Mouse (Mus musculus): ENCODE data around the gene Gm10643. TPM values are rescaled to one million over a fixed set of nuclear protein-coding genes. Genes with fewer than 3 reads are reported as not detected.

The Gm10643 gene
- total RNA-seq, 2 experiments from 2014 or later = 4.2 to 5.0 TPM

DNA sequence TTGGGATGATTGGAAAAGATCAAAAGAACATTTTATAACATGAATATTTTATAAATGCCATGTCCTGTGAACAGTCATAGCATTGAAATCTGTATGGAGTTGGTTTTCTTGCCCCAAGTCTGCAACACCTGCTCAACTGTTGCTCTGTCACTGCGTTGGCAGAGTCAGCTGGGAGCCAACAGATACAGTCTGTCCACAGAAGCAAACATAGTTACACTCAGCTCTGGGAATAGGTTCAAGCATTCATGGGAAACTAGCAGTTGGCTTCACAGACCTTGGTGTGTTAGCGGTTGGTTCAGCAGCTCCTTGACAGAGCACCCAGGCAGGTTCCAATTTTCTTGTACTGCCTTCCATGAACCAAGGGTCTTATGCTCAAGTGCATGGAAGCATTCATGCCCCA lies 5.7 kb upstream of the Gm10643 start:
- peak; percentile 51 to 71 for DNase-seq

- DNase-seq = no peak
These were observed 5.3 kb upstream of the Gm10643 start for GRCm38 (mm10) chr8:84070241-84070640.

DNA sequence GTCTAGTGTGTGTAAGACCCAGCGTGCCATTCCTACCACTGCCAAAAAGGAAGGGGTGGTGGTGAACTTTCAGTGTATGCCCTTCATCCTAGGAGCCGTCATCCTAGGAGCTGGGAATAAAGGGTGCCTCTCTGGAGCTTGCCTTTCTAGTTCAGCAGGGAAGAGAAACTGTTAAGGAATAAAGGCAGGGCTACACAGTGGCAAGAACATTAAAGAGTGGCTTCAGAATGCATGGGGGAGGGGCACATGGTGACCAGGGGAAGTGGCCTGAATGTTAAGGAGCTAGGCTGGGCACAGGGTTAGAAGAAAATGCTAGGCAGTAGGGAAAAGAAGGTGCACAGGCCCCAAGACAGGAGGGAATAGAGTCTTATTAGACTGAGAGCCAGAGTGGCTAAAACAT lies 4.8 kb upstream of the Gm10643 start:
- no peak for DNase-seq

DNA sequence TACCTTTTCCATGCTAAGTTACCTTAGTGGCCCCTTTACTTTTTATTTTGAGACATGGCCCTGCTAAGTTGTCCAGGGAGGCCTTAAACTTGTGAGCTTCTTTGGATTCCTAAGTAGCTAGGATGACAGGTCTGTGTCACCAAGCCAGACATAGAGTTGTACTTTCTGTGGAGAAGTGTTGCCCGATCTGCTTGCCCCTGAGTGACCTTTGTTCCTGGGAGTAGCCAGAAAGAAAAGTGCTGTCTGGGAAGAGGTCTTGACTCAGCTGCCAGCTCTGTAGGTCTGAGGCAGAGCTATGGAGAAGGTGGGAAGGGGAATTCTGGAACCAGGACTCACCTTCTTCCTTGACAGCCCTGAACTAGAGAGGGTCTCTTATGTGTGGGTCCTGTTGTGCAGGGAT lies 4.2 kb upstream of the Gm10643 start:
- DNase-seq = no peak

- peak in 1 of 2 experiments; percentile 33 for DNase-seq
These were observed 3.5 kb upstream of the Gm10643 start for GRCm38 (mm10) chr8:84068316-84069035.

- no peak for DNase-seq
These were observed 3.0 kb upstream of the Gm10643 start for GRCm38 (mm10) chr8:84067911-84068310.

DNA sequence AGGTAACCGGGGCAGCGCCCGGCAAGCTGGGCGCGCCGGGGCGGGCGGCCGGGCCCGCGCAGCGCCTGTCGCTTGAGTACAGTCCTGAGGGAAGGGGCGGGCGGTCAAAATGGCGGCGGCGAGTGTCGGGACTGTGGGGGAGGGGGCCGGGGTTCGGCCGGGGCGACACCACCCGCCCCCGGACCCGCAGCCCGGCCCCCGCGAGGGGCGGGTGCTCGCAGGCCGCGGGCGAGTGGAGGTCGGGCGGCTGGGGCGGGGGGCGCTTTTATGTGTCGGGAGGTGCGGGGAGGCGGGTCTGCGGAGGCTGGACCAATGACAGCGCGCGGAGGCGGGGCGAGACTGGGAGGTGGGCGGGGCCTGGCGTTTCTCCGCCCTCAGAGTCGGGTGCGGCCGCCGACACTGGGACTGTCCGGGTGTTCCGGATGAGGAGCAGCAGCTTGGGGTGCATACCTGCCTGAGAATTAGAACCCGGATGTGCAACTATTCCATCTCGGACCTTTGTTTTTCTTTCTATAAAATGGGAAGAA lies 2.2 kb upstream of the Gm10643 start:
- DNase-seq = peak; percentile 96 to 97

GRCm38 (mm10) chr8:84066291-84066930 lies 1.5 kb upstream of the Gm10643 start, which contains the start of gene Rfx1:
TSS of gene Rfx1 (plus strand) at chr8:84066834.
- peak; percentile 100 for DNase-seq

DNA sequence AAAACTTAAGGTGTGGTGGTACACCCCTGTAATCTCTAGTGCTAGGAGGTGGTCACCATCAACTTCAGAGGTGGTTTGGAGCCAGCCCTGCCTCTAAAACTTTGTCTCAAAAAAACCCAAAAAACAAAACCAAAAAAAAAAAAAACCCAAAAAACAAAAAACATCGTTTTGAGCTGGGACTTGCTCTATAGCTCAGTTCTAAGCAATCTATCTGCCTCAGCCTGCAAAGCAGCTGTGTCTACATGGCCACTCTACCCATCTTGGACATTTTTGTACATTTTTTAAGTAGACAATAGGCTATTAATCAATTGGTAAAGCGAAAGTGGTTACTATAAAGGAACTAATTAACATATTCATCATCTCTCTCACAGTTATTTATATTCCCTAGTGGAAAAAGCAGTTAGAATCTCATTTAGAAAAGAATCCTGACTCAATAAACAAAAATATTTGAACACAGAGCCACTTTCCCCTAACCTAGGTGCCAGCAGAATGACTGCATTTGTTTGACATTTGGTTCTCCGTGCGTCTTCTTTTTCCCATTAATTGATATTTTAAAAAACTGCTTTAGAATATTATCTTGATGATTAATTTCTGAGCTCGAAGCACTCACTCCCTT lies 628 bp upstream of the Gm10643 start:
- DNase-seq = no peak

- DNase-seq = peak; percentile 37 to 71
These were observed 901 bp downstream of the Gm10643 start for GRCm38 (mm10) chr8:84063861-84064610.

GRCm38 (mm10) chr8:84060245-84060644 lies 4.7 kb downstream of the Gm10643 start:
- no peak for DNase-seq

GRCm38 (mm10) chr8:84059226-84059625 lies 5.7 kb downstream of the Gm10643 start:
- DNase-seq = no peak

- DNase-seq = no peak
These were observed 7.1 kb downstream of the Gm10643 start for GRCm38 (mm10) chr8:84057827-84058226.

DNA sequence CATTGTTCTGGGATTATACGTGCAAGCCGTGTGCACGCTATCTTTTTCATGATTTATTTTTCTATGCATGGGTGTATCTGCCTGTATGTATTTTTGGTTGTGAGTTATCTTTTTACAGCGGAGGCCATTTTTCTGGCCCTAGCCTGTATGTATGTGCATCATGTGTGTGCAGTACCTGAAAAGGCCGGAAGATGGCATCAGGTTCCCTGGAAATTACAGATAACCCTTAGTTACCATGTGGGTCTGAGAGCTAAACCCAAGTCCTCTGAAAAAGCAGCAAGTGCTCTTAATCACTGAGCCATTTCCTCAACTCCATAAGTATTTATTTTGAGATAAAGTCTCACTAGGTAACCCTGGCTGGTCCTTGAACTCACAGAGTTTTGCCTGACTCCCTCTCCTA lies 11.7 kb downstream of the Gm10643 start:
- DNase-seq = no peak

DNA sequence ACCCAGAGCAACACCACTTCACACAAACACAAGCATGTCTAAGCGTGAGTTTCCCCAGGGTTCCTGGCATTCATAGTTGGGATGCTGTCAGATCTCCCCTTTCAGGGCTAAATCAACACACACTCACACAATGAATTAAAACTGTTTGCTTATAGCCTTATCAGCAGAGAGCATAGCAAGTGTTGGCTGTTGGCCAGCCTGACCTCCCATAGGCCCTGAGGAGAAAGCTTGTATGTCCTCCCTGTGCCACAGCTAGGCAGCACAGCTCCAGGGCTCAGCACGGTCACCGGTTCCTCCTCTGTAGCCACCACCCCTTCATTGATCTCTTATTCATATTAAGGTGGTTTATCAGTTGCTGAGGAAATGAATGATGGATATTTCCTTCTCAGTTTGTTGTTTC lies 12.2 kb downstream of the Gm10643 start:
- DNase-seq = no peak

GRCm38 (mm10) chr8:84048171-84048570 lies 16.8 kb downstream of the Gm10643 start:
- DNase-seq = peak; percentile 12 to 56

DNA sequence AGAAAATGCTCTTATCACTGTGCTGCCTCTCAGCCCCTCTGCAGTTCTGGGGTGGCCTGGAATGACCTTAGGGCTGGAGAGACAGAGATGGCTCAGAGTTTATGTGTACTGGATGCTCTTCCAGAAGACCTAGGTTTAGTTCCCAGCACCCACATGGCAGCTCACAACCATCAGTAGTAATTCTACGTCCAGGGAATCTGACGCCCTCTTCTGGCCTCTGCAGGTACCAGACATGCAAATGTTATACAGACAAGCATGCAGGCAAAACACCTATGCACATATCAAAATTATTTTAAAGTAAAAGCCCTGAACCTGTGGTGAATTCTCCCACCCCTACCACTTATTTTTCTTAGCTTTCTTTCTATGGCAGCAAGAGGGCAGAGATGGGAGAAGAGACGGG lies 18.4 kb downstream of the Gm10643 start:
- no peak for DNase-seq

DNA sequence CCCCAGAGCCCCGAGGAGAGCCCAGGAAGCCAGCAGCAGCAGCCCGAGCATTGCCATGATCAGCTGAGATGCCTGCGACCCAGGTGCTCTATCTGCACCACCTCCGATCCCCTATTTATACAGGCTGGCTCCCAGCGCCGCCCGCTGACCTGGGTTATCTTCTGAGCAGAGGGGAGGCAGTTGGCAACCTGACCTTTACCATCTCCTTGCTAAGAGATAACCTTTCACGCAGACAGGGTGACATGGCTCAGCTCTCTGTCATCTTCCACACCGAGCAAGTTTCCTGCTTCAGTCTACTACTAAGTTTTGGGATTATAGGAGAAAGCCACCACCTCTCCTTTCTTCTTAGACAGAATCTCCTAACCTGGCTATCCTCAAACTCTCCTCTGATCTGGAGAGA lies 20.0 kb downstream of the Gm10643 start, which contains the start of gene Rln3:
Gene Rln3, minus strand, starts transcription at position 101 of the 400 bp plus-strand sequence.
- DNase-seq = no peak

GRCm38 (mm10) chr8:84044103-84044502 lies 20.8 kb downstream of the Gm10643 start:
- DNase-seq = no peak

DNA sequence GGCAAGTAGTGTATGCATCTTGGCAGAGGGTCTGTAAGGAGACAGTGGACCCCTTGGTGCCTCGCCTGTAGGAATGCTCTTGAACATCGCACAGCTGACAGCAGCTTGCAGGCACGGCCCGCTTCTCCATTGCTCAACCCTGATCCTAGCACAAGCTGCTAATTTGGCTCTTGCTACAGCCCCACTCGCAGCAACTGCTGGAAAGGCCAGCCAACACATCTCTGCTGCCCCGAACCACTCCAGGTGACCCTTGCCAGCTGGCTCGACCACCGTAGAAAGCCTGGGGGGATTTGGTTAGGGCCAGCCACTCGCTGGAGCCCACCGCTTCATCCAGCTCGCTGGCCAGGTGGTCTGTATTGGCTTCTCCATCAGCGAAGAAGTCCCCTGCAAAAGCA lies 22.0 kb downstream of the Gm10643 start:
- peak; percentile 57 to 70 for DNase-seq

- DNase-seq = peak; percentile 81 to 87
These were observed 22.6 kb downstream of the Gm10643 start, which contains the start of gene Il27ra for GRCm38 (mm10) chr8:84042066-84042947. TSS of gene Il27ra (minus strand) at chr8:84042589.

Measured in heart, adult 18-20 months (tissue).